In the genomic region with DNA sequence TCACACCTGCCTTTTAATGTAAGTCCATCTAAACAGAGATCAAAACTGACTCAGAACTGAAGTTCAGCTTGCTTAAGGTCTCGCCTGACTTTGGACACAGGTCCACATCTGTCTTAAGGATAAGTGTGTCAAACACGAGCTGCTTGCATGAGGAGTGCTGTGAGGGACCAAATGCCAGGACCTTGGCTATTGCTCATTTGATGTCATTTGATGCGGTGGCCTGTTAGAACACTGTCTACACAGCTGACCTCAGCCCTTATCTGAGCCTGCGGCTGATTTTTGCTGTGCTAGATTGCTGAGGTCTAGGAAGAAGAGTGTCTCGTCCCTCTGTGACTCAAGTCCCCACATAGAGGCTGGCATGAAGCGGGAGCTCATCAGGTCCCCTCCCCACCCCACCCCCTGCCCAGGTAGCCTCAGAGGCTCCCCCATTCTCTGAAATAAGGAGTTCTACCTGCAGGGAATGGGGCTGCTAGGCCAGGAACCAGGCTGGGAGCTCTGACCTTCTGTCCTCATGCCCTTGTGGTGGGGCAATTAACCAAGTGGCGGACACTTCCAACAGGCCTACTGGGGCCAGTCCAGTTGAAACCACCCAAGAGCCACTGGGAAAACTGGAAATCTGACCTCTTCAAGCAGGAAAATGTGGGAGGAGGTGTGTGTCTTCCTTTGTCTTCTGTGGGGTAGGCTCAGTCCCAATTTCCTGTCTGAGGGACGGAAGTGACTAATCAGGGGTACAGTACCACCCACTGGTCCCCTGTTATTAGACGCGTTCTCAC, we compare ENCODE assay signal across 16 mouse cellular contexts.
DNase-seq lines count a peak whose midpoint lies in the region; ATAC-seq lines count a peak whose summit lies in the region.
"Had no signal": no experiment of that assay in that cellular context is flagged by ENCODE, and none has a peak within 500 bp of the region (broad histone marks: within the 10 kb centered on the region; RNA-seq: fewer than 3 reads in every experiment).

No protein-coding gene starts in this region.

- H3K4me2 ChIP-seq in heart, embryonic 16.5 days (ENCODE audit: low read depth, low read length) = no peak overlapping the region
- H3K4me2 ChIP-seq: forebrain, embryonic 12.5 days; heart, embryonic 15.5 days; limb, embryonic 15.5 days had no signal

- DNase-seq in adrenal gland, postnatal 10 days = peak; percentile 51
- DNase-seq in adrenal gland, postnatal 4 days (ENCODE audit: low spot score in 2 of 2) = no peak
- DNase-seq in heart, postnatal 25 days (ENCODE audit: low spot score) = no peak
- DNase-seq in kidney, postnatal 25 days = peak; percentile 50 to 68
- no peak for DNase-seq in kidney, adult 8-10 months
- DNase-seq in kidney, postnatal 36 days = peak; percentile 64 to 71
- no peak for DNase-seq in spleen, adult 12 weeks (ENCODE audit: low spot score)
- DNase-seq: cerebellum, postnatal 10 days; gastrocnemius, postnatal 25 days; midbrain, embryonic 14.5 days; spleen, adult 18-20 months; thymus, adult 18-20 months had no signal

- no peaks in the 10 kb centered on the region for H3K36me3 ChIP-seq in heart, embryonic 16.5 days (ENCODE audit: control insufficient read depth, insufficient read depth)
- H3K36me3 ChIP-seq: forebrain, embryonic 12.5 days; heart, embryonic 15.5 days; limb, embryonic 15.5 days had no signal

- no peaks in the 10 kb centered on the region for H3K27me3 ChIP-seq in heart, embryonic 16.5 days (ENCODE audit: control insufficient read depth, insufficient read depth, low read length)
- H3K27me3 ChIP-seq: forebrain, embryonic 12.5 days; heart, embryonic 15.5 days; limb, embryonic 15.5 days had no signal

- WGBS in heart, embryonic 16.5 days = 73% methylated on average over 10 of the region's 10 CpGs

- H3K4me1 ChIP-seq in heart, embryonic 16.5 days (ENCODE audit: control insufficient read depth, insufficient read depth, low read length) = peaks cover 35% of the 10 kb centered on the region

- 0 out of 2 replicates have a peak overlapping the region, but pooled peaks have one; percentile 39 for H3K27ac ChIP-seq in heart, embryonic 16.5 days (ENCODE audit: low read length)
- H3K27ac ChIP-seq: forebrain, embryonic 12.5 days; limb, embryonic 15.5 days had no signal

- no peak for ATAC-seq in heart, embryonic 16.5 days (replicated peaks; ENCODE audit: extremely low read depth, insufficient read depth, low FRiP score)

- intact Hi-C loops in heart, postnatal 25 days (cut with DNase I) = no loop called here

- no peak overlapping the region for H3K4me3 ChIP-seq in heart, embryonic 16.5 days (ENCODE audit: low read length)
- H3K4me3 ChIP-seq: forebrain, embryonic 12.5 days; heart, embryonic 15.5 days; limb, embryonic 15.5 days had no signal

- no peak overlapping the region for H3K9ac ChIP-seq in heart, embryonic 16.5 days (ENCODE audit: low read length)
- H3K9ac ChIP-seq: forebrain, embryonic 12.5 days; heart, embryonic 15.5 days; limb, embryonic 15.5 days had no signal

- H3K9me3 ChIP-seq in heart, embryonic 16.5 days (replicated peaks; ENCODE audit: control insufficient read depth, low read length) = no peaks in the 10 kb centered on the region
- H3K9me3 ChIP-seq: forebrain, embryonic 12.5 days; heart, embryonic 15.5 days; limb, embryonic 15.5 days had no signal

Comparison
In these comparisons a context has a peak if more than half of its experiments do, and no peak if none do; other contexts are left out.
1. DNase-seq: peak in adrenal gland, postnatal 10 days (single experiment), kidney, postnatal 25 days (2 of 2) and kidney, postnatal 36 days (2 of 2); none in adrenal gland, postnatal 4 days (0 of 2), heart, postnatal 25 days (single experiment), kidney, adult 8-10 months (0 of 2) and spleen, adult 12 weeks (single experiment).